Mouse (Mus musculus): ENCODE measurements around the gene Krt13. TPM values are rescaled to one million over a fixed set of nuclear protein-coding genes. Genes with fewer than 3 reads are reported as not detected.

Krt13 gene
- not detected for total RNA-seq (2021)
- long read RNA-seq, experiment 1 = 0 reads
- long read RNA-seq, experiment 2 = 0 reads

DNA sequence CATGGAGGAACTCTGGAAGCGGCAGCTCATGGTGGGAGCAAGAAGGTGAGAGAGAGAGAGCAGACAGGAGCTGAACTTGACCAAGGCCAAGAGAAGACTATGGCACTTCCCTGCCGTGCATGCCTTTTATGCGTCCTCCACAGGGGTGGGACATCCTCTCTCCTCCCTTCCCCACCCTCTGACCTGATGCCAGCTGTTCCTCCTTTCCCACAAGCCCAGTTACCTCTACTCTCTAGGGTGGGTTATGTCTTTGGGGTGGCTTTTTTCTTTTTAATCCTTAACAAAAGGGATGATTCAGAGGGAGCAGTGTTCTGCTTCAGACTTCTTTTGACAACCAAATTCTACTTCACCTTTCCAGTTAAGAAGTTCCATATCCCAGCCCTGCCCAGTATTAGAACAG, at the start of gene Krt13:
Gene Krt13, minus strand, starts transcription at position 101 of the 400 bp plus-strand sequence.
- DNase-seq (ENCODE audit: low spot score in 2 of 2) = no peak

DNA sequence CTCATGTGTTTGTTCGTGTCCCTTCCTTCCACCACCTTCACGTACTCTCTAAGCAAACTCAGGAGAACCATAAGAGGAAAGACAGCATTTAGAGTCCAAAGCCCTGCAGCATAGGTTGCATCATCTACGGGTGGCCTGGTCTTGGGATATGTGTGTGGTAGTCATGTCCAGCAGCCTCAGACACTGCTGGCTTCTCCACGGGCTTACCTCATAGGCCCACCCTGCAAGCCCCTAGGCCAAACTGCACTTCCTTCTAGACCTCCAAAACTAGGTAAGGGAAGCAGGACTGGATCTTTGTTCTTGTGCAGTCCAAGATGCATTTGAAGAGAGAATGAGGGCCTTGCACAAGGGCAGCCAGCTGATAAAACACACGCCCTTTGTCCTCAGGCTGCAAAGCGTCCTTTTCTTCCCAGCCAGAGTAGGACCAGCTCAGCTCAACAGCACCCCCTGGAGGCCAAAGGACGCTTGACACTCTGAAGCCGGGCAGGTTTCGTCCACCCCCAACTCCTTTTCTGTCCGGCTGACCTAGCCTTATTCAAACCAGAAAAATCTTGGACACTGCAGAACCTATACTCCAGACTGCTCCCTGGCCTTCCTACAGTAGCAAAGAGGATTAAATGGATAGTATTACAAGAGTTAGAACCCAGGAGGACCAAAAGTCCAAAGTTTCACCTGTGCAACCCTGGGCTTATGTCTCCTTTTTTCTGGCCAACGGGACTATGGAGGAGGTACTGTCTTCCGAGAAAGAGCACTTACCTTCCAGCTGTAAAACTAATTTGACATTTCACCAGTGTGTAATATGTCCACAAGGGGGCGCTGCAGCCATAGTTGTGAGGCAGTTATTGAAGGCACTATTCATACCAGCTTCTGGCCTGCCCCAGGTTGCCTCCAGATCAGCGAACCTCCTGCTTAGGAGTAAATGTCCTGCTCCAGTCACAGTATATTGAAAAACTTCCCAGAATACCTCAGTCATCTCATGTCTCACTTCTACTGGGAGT, 47.7 kb upstream of the Krt13 start:
- peak; percentile 70 to 71 for DNase-seq (ENCODE audit: low spot score in 2 of 2)

DNA sequence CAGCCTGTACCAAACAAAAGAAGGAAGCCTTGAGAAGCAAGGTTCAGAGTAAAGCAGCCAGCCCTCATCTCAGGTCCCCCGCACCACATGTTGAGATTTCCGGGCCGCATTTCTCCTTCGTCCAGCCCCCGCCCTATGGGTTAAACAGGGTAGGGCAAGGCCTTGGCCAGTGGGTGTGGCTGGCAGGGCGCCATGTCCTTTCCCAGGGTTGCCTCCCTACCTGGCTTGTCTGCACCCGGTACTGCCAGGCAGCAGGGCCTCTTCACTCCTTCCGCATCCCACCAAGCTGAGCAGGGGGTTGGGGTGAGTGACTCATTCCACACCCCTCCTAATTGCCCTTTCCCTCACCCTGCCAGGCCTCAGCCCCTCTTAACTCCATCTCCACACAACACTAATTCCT, 46.7 kb upstream of the Krt13 start:
- DNase-seq (ENCODE audit: low spot score in 2 of 2) = peak in 1 of 2 experiments; percentile 9

DNA sequence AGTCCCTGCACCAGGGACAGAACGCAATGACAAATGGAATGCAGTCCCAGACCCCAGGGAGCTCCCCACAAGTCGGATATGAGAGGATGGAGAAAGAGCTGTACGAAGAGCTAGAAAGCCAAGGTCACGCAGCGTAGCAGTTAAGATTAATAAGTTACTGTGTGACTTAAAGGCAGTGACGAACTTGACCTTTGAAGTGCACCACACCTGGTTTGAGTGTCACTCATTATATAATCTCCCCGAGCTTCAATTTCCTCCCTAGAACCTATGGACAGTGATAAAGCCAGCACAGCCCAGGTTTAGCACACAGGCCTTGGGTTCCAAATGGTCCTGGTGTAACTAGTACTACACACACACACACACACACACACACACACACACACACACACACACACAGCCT, 43.0 kb upstream of the Krt13 start:
- no peak for DNase-seq (ENCODE audit: low spot score in 2 of 2)

DNA sequence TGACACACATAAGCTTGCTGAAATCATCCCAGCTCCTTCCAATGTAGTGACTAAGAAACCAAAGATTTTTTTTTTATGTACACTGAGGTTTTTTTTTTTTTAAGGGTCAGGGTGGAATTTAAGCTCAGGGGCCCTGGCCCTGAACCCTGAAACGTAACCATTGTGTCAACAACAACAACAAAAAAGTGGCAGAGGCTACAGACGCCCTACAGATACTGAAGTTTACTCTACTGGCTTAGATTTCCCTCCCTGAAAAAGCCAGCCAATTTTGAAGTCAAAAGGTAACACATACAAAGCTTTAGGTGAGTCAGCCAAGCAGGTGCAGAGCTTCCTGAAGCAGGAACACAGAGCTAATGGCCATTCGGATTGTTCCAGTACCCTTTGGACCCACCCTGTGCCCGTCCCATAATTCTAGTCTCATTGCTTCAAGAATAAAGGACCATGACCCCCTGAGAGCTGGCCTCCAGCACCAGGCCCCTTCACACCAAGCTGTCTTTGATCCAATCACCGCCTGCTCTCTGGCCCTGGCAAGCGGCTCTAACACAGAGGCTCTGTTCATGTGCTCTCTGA, 36.6 kb upstream of the Krt13 start:
- DNase-seq (ENCODE audit: low spot score in 2 of 2) = no peak

DNA sequence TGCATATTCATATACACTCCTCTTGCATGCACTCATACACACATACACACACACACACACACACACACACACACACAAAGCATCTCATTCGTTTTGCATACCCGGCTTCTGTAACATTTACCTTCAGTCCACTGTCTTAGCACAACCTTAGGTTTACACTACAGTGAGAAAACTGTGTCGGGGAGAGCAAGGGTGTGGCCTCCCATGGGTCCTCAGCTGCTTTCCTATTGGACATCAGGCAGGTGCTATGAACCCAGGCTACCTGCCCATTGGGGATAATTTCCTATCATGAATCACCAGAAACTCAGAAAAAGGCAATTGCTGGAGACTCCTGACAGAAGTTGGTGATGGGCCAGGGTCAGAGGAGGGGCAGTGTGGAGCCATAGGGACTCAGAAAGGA, 36.0 kb upstream of the Krt13 start:
- DNase-seq (ENCODE audit: low spot score in 2 of 2) = no peak

DNA sequence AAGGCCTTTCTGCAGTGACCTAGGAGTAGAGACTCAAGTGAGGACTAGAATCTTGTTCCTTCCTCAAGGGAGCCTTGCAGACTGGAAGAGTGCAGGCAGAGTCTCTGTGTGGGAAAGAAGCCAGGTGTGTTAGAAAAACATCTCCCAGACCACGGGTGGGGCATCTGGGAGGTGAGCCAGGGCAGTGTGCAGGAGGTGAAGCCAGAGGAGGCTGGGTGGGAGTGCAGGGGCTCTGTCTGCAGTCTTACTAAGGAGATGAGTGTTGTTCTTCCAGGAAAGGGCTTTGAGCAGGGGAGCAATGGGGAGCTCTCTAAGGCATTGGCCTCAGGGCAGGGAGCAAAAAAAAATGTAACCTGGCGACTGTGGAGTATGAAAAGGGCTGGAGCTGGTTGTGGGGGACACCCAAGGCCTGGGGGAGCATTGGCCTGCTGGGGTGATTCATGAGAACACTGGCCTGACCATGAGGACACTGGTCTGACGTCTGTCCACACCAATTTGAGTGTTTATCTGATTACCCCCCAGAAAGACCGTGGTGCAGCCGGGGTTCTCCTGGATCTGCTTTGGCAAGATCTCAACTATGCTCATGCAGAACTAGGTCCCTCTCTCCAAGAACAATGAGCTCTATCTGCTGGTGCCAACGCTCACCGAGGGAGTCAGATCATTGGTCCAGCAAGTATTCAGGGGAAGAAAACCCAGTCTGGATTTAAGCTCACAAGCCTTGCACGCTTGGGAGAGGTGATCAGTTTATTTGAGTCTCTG, 34.3 kb upstream of the Krt13 start:
- no peak for DNase-seq (ENCODE audit: low spot score in 2 of 2)

DNA sequence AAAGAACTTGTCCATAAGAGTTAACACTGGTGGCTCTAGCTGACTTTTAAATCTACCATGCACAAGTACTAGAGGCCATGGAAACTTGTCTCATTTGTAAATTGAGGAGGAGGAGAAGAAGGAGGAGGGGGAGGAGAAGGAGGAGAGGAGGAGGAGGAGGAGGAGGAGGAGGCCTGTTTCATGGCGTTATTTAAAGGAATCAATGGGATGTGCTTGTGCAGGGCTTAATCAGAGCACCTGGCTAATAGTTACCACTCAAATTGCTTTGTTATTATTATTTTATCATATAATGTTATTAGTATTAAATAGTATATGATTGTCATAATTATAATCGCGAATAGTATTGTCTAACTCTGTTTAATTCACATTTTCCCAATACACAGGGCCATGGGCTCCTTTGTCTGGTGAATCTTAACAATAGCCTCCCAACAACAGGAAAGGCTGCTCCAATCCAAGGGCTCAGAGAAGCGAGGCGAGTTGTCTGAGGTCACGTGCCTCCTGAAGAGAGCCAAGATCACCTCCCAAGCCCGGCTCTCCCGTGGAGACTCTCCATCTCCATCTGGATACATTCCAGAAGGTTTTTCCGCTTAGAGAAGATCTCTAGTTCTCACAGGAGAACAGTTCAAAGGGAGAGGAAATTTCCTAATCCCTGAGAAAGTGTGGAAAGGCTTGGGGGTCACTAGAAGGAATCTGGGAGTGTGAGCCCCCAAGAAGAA, 27.4 kb upstream of the Krt13 start, which contains the start of gene Krt19:
Gene Krt19, minus strand, starts transcription at position 51 of the 716 bp plus-strand sequence.
- DNase-seq (ENCODE audit: low spot score in 2 of 2) = no peak

DNA sequence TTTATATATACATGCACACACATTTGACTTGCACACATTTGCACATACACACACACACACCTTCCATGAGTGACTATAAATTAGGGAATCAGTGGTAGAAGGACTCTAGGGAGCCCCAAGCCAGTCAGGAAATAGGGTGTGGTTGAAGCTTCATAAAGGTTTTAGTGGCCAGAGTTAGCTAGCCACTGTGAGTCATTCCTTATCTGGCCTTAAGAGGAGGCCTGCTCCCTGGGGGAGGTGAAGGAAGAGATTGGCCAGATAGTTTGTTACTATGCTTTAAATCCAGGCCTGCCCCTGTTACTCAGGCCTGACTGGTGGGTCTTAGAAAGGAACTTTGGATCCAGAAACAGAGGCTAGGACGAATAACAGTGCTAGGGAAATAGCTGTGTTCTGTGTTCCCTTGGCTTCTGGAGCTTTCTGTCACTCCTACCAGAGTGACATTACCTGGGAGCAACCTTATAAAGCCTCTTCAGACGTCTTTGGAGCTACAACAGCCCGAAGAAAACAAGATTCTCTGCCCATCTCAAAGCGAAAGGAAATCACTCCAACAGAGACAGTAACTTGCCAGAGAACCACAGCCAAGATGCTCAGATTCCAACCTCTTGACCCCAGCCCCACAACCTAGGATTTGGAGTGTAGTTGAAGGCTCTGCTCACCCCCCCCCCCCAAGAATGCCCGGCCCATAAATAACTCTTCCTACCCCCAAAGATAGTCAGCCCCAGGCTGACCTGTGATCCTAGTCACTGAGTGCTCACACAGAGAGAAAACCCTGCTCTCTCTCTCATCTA, 26.4 kb upstream of the Krt13 start:
- DNase-seq (ENCODE audit: low spot score in 2 of 2) = no peak

DNA sequence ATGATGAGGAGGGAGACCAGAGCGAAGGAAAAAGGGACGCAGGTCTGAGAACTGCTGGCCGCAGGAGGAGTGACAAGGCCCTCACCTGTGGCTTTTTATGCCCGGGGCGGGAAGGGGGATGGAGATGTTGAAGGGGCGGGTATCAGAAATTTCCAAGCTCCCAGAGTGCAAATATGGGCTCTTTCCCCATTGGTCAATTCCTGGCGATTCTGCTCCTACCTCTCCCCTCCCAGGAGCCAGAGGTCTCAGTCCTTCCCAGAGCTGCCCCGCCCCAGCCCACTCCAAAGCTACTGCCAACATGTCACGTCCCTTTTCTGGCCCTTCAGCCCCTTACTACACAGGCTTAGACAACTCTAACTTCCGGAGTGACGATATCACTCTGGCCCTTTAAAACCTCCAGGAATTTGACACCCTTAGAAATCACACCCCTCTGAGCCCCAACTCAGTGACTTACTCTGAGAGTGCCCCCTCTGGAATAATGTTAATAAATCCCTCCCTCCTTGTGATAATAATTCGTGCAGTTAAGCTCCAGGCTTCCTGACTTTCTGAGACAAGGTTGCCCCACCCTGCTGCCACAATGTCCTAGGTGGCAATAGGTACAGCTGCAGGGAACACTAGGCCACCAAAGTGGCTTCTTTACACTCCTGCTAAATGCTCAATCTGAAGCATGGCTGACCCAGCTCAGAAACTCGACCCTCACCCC, 24.6 kb upstream of the Krt13 start:
- no peak for DNase-seq (ENCODE audit: low spot score in 2 of 2)

DNA sequence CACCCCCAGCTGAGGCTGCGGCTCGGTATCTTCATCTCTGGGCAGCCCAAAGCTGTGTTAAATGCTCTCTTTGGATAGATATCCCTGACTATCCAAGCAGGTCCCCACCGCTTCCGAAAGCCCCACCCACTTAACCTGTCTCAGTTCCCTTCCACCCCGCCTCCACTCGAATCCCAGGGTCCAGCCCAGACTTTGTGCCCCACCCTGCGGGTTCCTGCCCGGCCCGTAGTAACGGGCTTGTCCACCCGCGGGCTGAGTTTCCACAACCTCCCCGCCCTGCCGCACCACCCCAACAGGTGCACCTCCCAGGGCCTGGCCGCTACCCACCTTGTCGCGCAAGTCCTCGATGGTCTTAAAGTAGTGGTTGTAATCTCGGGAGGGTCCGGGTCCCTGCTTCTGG, 23.7 kb upstream of the Krt13 start:
- no peak for DNase-seq (ENCODE audit: low spot score in 2 of 2)

DNA sequence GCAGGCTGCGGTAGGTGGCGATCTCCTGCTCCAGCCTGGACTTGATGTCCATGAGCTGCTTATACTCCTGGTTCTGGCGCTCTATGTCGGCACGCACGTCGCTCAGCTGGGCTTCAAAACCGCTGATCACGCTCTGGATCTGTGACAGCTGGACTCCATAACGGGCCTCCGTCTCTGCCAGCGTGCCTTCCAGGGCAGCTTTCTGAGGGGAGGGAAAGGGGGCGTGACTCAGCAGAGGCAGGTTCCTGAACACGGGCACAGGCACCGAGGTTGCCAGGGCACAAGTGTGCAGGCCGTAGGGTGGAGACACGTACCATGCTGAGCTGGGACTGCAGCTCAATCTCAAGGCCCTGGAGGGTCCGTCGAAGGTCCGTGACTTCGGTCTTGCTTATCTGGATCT, 19.6 kb upstream of the Krt13 start:
- no peak for DNase-seq (ENCODE audit: low spot score in 2 of 2)

DNA sequence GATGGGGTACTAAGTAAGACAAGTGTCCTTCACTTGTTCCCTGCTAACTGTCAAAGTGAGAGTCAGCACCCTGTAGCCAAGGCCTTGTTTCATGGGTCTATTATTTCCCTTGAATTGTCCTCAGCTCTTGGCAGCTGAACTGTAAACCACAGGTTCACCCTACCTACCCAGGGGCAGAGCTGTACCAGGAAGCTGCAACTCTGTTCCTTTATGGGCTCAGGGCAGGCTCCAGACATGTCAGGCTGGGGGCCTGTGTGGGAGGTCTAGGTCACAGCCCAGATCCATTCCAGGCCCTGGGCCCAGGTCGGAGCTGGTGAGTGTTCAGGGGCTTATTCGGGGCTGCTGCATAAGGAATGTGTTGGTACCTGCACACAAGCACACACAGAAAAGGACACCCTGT, 18.0 kb upstream of the Krt13 start:
- no peak for DNase-seq (ENCODE audit: low spot score in 2 of 2)

DNA sequence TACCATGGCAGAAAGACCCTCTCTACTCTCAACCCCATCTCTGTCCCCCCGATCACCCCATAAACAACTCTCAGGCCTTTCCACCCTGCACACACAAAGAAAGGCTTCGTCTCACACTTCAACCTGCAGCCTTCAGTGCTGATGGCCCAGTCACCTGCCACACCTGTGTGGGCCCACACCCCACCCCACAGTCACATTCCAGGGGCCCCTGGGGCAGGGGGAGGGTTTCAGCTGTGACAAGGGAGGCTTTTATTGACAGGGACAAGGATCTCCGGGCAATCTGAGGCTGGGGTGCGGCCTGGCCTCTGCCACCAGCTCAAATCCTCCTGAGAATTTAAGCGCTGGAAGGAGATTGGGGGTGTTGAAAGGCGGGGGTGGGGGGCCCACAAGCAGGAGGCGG, 17.4 kb upstream of the Krt13 start:
- no peak for DNase-seq (ENCODE audit: low spot score in 2 of 2)

DNA sequence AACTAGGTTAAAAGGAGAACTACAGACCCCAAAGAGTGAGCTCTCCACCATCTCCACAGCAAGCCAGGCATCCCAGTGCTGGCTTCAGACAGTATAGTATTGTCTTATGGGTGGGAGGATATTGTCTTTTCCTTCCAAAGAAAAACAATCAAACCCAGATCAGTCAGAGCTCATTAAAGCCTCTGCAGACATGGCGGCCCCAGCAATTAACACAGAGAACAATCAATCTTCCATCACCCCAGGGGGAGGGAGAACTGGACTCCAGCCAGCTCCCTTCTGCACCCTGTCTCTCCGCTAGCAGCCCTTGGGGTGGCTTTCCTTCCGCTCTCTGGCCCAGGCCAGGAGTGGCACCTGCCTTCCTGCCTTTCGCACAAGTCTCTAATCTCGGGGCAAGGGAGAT, 16.3 kb upstream of the Krt13 start:
- DNase-seq (ENCODE audit: low spot score in 2 of 2) = no peak

DNA sequence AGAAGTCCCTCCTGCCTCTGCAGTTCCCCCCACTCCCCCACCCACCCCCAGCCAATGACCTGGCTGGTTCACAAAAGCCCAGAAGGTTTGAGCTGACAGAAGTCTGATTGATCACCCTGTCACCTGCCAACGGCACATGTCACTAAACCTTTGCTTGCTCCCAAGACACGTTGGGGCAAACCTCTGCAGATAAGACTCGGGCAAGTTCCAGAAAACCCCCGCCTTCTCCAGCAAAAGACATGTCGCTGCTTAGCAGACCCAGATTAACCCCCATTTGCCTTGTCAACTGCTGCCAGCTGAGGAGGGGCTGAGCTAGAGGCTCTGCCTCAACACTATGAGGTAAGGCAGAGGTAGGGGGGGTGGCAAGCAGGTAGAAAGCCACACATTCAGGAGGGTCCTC, 15.2 kb upstream of the Krt13 start:
- DNase-seq (ENCODE audit: low spot score in 2 of 2) = no peak

DNA sequence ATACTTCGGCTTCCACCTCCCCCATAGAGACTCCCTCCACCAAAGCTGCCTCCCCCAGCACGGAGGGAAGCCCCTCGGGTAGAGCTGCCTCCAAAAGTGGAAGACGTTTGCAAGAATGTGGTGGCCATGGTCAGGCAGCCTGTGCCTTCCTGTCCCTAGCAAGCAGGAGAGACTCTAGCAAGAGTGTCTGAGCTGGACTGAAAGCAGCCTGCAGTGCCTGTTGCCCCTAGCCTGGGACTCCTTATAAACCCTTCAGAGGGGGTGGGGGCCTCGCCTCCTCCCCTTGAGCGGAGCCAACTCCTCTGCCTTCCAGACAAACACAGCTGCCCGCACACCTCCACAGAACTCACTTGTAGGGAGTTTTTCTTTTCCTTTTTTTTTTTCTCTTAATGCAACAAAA, 14.4 kb upstream of the Krt13 start, which contains the start of gene Krt15:
Gene Krt15, minus strand, starts transcription at position 198 of the 400 bp plus-strand sequence.
- no peak for DNase-seq (ENCODE audit: low spot score in 2 of 2)

DNA sequence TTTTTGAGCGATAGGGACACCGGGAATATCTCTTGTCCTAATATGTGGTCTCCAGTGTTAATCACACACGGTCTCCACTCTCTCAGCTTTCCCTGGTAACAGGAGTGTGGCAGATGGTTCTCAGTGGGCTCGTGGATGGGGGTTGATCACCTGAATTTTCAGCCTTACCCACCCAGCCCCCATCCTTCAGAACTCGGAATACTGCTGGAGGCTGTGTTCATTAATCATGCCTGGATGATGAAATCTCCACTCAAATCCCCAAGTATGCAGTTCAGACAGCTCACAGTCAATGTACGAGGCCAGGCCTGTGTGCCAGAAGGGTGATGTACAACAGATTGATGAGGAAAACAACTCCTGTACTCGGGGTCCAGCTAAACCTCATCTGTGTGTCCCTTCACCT, 3.5 kb upstream of the Krt13 start:
- no peak for DNase-seq (ENCODE audit: low spot score in 2 of 2)

DNA sequence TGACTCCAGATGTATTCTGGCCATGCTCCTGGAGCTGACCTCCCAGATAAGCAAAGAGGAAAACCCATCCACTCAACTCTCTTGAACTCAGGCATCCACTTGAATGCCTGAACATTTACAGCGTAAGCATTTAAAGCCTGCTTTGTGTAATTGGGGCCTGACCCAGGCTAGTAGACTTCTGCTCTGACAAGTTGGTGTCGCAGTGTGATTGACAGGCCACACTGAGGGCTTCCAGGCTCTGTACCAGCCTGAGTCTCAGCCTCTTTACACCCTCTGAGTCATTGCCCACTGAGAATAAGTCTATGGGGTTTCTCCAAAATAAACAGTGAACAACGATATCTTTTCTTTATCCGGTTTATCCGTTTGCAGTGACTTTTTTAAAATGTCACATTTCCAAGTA, 1.0 kb downstream of the Krt13 start:
- no peak for DNase-seq (ENCODE audit: low spot score in 2 of 2)

DNA sequence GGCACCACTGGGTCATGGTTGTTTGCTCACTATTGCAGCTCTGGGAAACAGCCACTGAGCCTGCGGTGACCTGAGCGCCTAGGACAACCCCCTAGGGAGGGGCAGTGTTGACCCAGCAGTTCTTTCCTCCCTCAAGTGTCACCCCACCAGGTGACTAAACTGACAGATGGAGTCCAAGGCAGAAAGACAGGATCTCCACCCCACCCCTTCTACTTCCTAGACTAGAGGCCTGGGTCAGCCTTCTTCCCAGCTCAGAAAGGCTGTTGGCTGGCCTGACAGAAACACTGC, 7.7 kb downstream of the Krt13 start:
- DNase-seq (ENCODE audit: low spot score in 2 of 2) = peak in 1 of 2 experiments; percentile 10

All from adrenal gland, adult 18-20 months (tissue).